Mouse (Mus musculus) ES-Bruce4 (cell line): Measurements from ENCODE around the gene Satb1. TPM values are rescaled to one million over a fixed set of nuclear protein-coding genes. Genes with fewer than 3 reads are reported as not detected.
A peak's percentile ranks its signal among the peaks of the same experiment; 100 is the strongest.

Experiments
- H3K27ac ChIP-seq: 2 replicates; pipeline ENCODE4 v1.5.1; 2012; ENCODE audit warnings: low read length, inconsistent platforms; ENCODE audit not compliant: insufficient read depth
- H3K27me3 ChIP-seq: 2 replicates; pipeline ENCODE4 v1.6.1; 2012; ENCODE audit warnings: mild to moderate bottlenecking, low read length, inconsistent platforms; ENCODE audit not compliant: control insufficient read depth, poor library complexity, insufficient read depth, severe bottlenecking
- H3K36me3 ChIP-seq: 2 replicates; pipeline ENCODE4 v1.6.1; 2012; ENCODE audit warnings: inconsistent platforms, mild to moderate bottlenecking, low read length, moderate library complexity; ENCODE audit not compliant: control insufficient read depth, poor library complexity, insufficient read depth, severe bottlenecking
- H3K4me1 ChIP-seq: one replicate; pipeline ENCODE4 v1.8.1; 2011; ENCODE audit warnings: low read length; ENCODE audit not compliant: control insufficient read depth, insufficient read depth
- H3K4me3 ChIP-seq: 2 replicates; pipeline ENCODE4 v1.5.1; 2011; ENCODE audit warnings: low read depth, mild to moderate bottlenecking, low read length
- H3K9ac ChIP-seq: 2 replicates; pipeline ENCODE4 v1.6.1; 2012; ENCODE audit warnings: low read depth, mild to moderate bottlenecking, inconsistent platforms; ENCODE audit not compliant: poor library complexity, severe bottlenecking
- H3K9me3 ChIP-seq: replicated peaks from 2 replicates; pipeline ENCODE4 v1.6.1; 2012; ENCODE audit warnings: mild to moderate bottlenecking, low read length, inconsistent platforms; ENCODE audit not compliant: control insufficient read depth, poor library complexity, insufficient read depth, severe bottlenecking
- CTCF ChIP-seq: IDR thresholded peaks from one replicate; pipeline ENCODE4 v1.8.1; 2011; ENCODE audit warnings: low read depth, low read length
- EP300 ChIP-seq: IDR thresholded peaks from 2 replicates; pipeline ENCODE4 v1.6.1; 2011; ENCODE audit warnings: low read depth, low read length; ENCODE audit not compliant: insufficient read depth
- POLR2A ChIP-seq: IDR thresholded peaks from one replicate; pipeline ENCODE4 v1.8.1; 2011; ENCODE audit warnings: low read length; ENCODE audit not compliant: insufficient read depth
- polyA plus RNA-seq: library from polyadenylated mRNA; stranded (reverse); fragments of >200 nt; gene quantifications from 2 replicates; pipeline ENCODE4 v1.2.4, GENCODE M21; 2011; ENCODE audit warnings: low read depth; ENCODE audit not compliant: missing spikeins, insufficient read depth, insufficient read length

Satb1 gene
- polyA plus RNA-seq, 1 experiment = 13.4 TPM

GRCm38 (mm10) chr17:51831121-51831701 is 1.9 kb downstream of the Satb1 start:
- no peaks in the 10 kb centered on the region; the same call in none of the 2 replicates for H3K27me3 ChIP-seq
- H3K9me3 ChIP-seq = no peaks in the 10 kb centered on the region
- no peaks in the 10 kb centered on the region for H3K36me3 ChIP-seq
- H3K9ac ChIP-seq = peak overlapping the region; percentile 80
- TF ChIP-seq CTCF (no peak), EP300 (no peak), POLR2A (no peak)
- no peak overlapping the region for H3K27ac ChIP-seq
- no peaks in the 10 kb centered on the region for H3K4me1 ChIP-seq
- H3K4me3 ChIP-seq = peak overlapping the region; percentile 63

- H3K4me3 ChIP-seq = no peak overlapping the region
- TF ChIP-seq POLR2A (no peak), EP300 (no peak), CTCF (no peak)
Measured at GRCm38 (mm10) chr17:51829436-51829835, 3.7 kb downstream of the Satb1 start.

GRCm38 (mm10) chr17:51827922-51828410 is 5.1 kb downstream of the Satb1 start:
- TF ChIP-seq EP300 (no peak), CTCF (no peak), POLR2A (no peak)
- H3K36me3 ChIP-seq = no peaks in the 10 kb centered on the region
- no peaks in the 10 kb centered on the region; the same call in none of the 2 replicates for H3K27me3 ChIP-seq
- H3K4me3 ChIP-seq = no peak overlapping the region
- H3K9me3 ChIP-seq = no peaks in the 10 kb centered on the region
- H3K4me1 ChIP-seq = no peaks in the 10 kb centered on the region
- H3K9ac ChIP-seq = no peak overlapping the region
- H3K27ac ChIP-seq = no peak overlapping the region

More at GRCm38 (mm10) chr17:51829436-51829835, 3.7 kb downstream of the Satb1 start:
- Histone ChIP-seq H3K4me1 (no peaks in the 10 kb centered on the region), H3K9me3 (no peaks in the 10 kb centered on the region), H3K36me3 (no peaks in the 10 kb centered on the region), H3K9ac (no peak overlapping the region), H3K27me3 (no peaks in the 10 kb centered on the region; the same call in none of the 2 replicates), H3K27ac (no peak overlapping the region)

GRCm38 (mm10) chr17:51826461-51826860 is 6.6 kb downstream of the Satb1 start:
- Histone ChIP-seq H3K4me1 (no peaks in the 10 kb centered on the region), H3K27me3 (peaks cover 1% of the 10 kb centered on the region), H3K9me3 (no peaks in the 10 kb centered on the region), H3K9ac (no peak overlapping the region), H3K27ac (no peak overlapping the region), H3K36me3 (no peaks in the 10 kb centered on the region), H3K4me3 (no peak overlapping the region)
- TF ChIP-seq POLR2A = no peak

- H3K36me3 ChIP-seq = no peaks in the 10 kb centered on the region
- H3K9ac ChIP-seq = no peak overlapping the region
- no peaks in the 10 kb centered on the region for H3K4me1 ChIP-seq
- no peak overlapping the region for H3K27ac ChIP-seq
- no peak overlapping the region for H3K4me3 ChIP-seq
- TF ChIP-seq CTCF (no peak), POLR2A (no peak), EP300 (no peak)
- H3K27me3 ChIP-seq = 0 out of 2 replicates have a peak, but pooled peaks cover 4% of the 10 kb centered on the region
- H3K9me3 ChIP-seq = no peaks in the 10 kb centered on the region
Measured at GRCm38 (mm10) chr17:51814301-51814700, 18.8 kb downstream of the Satb1 start.

GRCm38 (mm10) chr17:51813784-51814120 is 19.3 kb downstream of the Satb1 start:
- Histone ChIP-seq H3K9ac (peak overlapping the region; percentile 97), H3K27ac (no peak overlapping the region), H3K9me3 (no peaks in the 10 kb centered on the region), H3K4me3 (peak overlapping the region; percentile 83), H3K36me3 (no peaks in the 10 kb centered on the region), H3K4me1 (no peaks in the 10 kb centered on the region), H3K27me3 (0 out of 2 replicates have a peak, but pooled peaks cover 4% of the 10 kb centered on the region)
- TF ChIP-seq POLR2A (no peak), EP300 (no peak), CTCF (no peak)
